Mouse (Mus musculus) heart, postnatal 0 days (tissue): Measurements from ENCODE around the gene Vps37d.

ENCODE experiments used
- CTCF ChIP-seq: IDR thresholded peaks from 2 replicates; pipeline ENCODE4 v1.5.1; 2016; ENCODE audit warnings: antibody characterized with exemption, control low read depth, low read depth
- EP300 ChIP-seq: IDR thresholded peaks from 2 replicates; pipeline ENCODE4 v1.6.1; 2016; ENCODE audit warnings: antibody characterized with exemption, low read depth

GRCm38 (mm10) chr5:135109976-135110375, 31.9 kb upstream of the Vps37d start:
- TF ChIP-seq CTCF (no peak), EP300 (no peak)
